Mouse (Mus musculus) E14TG2a.4 (cell line): ENCODE data around the gene Olfr763.
"Not testable (repeated sequence)": the region's sequence is repeated elsewhere in the genome, so short reads cannot be mapped to it uniquely, and the experiment has no call there.

Experiments used
- H3K27me3 ChIP-seq: 2 replicates; pipeline ENCODE4 v1.6.1; 2014; ENCODE audit warnings: low read length, control low read depth; ENCODE audit not compliant: insufficient read depth
- H3K36me3 ChIP-seq: 2 replicates; pipeline ENCODE4 v1.6.1; 2014; ENCODE audit warnings: low read length, control low read depth; ENCODE audit not compliant: insufficient read depth
- H3K4me1 ChIP-seq: replicated peaks from 2 replicates; pipeline ENCODE4 v1.6.1; 2014; ENCODE audit warnings: low read depth, low read length, control low read depth
- H3K4me3 ChIP-seq: replicated peaks from 2 replicates; pipeline ENCODE4 v1.5.1; 2014; ENCODE audit warnings: mild to moderate bottlenecking, low read length
- H3K9me3 ChIP-seq: 2 replicates; pipeline ENCODE4 v1.6.1; 2014; ENCODE audit warnings: low read length, control low read depth
- CTCF ChIP-seq: conservative IDR thresholded peaks from 2 replicates; pipeline ENCODE4 v1.5.1; 2014; ENCODE audit warnings: low read length
- NANOG ChIP-seq: IDR thresholded peaks from 2 replicates; pipeline ENCODE4 v1.6.1; 2014; ENCODE audit warnings: borderline replicate concordance, low read length, mixed read lengths
- POU5F1 ChIP-seq: IDR thresholded peaks from 2 replicates; pipeline ENCODE4 v1.6.1; 2014; ENCODE audit warnings: low read length, borderline replicate concordance

The Olfr763 gene

GRCm38 (mm10) chr10:128990994-128991393 is 19.6 kb upstream of the Olfr763 start:
- TF ChIP-seq POU5F1 (no peak), CTCF (no peak), NANOG (no peak)

GRCm38 (mm10) chr10:128995796-128996195 is 14.8 kb upstream of the Olfr763 start:
- Histone ChIP-seq H3K27me3 (no peaks in the 10 kb centered on the region), H3K4me1 (no peaks in the 10 kb centered on the region), H3K9me3 (no peaks in the 10 kb centered on the region), H3K36me3 (no peaks in the 10 kb centered on the region), H3K4me3 (no peak overlapping the region)
- TF ChIP-seq POU5F1 (no peak), CTCF (no peak), NANOG (no peak)

More at GRCm38 (mm10) chr10:128990994-128991393, 19.6 kb upstream of the Olfr763 start:
- H3K27me3 ChIP-seq, result peaks cover 5% of the 10 kb centered on the region
- H3K4me1 ChIP-seq, result no peaks in the 10 kb centered on the region
- H3K9me3 ChIP-seq, result no peaks in the 10 kb centered on the region
- no peaks in the 10 kb centered on the region for H3K36me3 ChIP-seq
- H3K4me3 ChIP-seq, result no peak overlapping the region

GRCm38 (mm10) chr10:128996523-128997040 is 14.0 kb upstream of the Olfr763 start:
- H3K4me3 ChIP-seq, result no peak overlapping the region
- H3K36me3 ChIP-seq, result no peaks in the 10 kb centered on the region
- TF ChIP-seq POU5F1 (no peak), CTCF (no peak), NANOG (no peak)

GRCm38 (mm10) chr10:129004032-129004920 is 6.3 kb upstream of the Olfr763 start:
- TF ChIP-seq CTCF, result no peak
- TF ChIP-seq NANOG, result no peak
- TF ChIP-seq POU5F1, result no peak
- Histone ChIP-seq H3K4me3 (no peak overlapping the region), H3K4me1 (no peaks in the 10 kb centered on the region), H3K27me3 (no peaks in the 10 kb centered on the region), H3K9me3 (peaks cover 51% of the 10 kb centered on the region), H3K36me3 (no peaks in the 10 kb centered on the region)

More at GRCm38 (mm10) chr10:128996523-128997040, 14.0 kb upstream of the Olfr763 start:
- Histone ChIP-seq H3K27me3 (no peaks in the 10 kb centered on the region), H3K9me3 (no peaks in the 10 kb centered on the region), H3K4me1 (no peaks in the 10 kb centered on the region)

- not testable (repeated sequence) for H3K36me3 ChIP-seq, H3K4me1 ChIP-seq, H3K27me3 ChIP-seq, H3K4me3 ChIP-seq
- H3K9me3 ChIP-seq, result peaks cover 30% of the 10 kb centered on the region
Measured at GRCm38 (mm10) chr10:129011511-129011910, 920 bp downstream of the Olfr763 start.

GRCm38 (mm10) chr10:129014477-129014876 is 3.9 kb downstream of the Olfr763 start:
- Histone ChIP-seq H3K36me3 (no peaks in the 10 kb centered on the region), H3K9me3 (0 out of 2 replicates have a peak, but pooled peaks cover 1% of the 10 kb centered on the region), H3K4me3 (no peak overlapping the region), H3K4me1 (no peaks in the 10 kb centered on the region), H3K27me3 (no peaks in the 10 kb centered on the region)
- TF ChIP-seq NANOG (no peak), POU5F1 (no peak), CTCF (no peak)

GRCm38 (mm10) chr10:129023319-129023718 is 12.7 kb downstream of the Olfr763 start:
- Histone ChIP-seq H3K27me3 (no peaks in the 10 kb centered on the region), H3K36me3 (no peaks in the 10 kb centered on the region), H3K9me3 (peaks cover 17% of the 10 kb centered on the region), H3K4me3 (no peak overlapping the region), H3K4me1 (no peaks in the 10 kb centered on the region)
- TF ChIP-seq NANOG (no peak), CTCF (no peak), POU5F1 (no peak)

- TF ChIP-seq CTCF (peak; percentile 68), POU5F1 (no peak), NANOG (no peak)
- Histone ChIP-seq H3K4me1 (no peaks in the 10 kb centered on the region), H3K4me3 (no peak overlapping the region), H3K36me3 (no peaks in the 10 kb centered on the region), H3K27me3 (no peaks in the 10 kb centered on the region), H3K9me3 (peaks cover 15% of the 10 kb centered on the region)
Measured at GRCm38 (mm10) chr10:129026018-129026662, 15.5 kb downstream of the Olfr763 start.
